9 mouse cellular contexts compared by ENCODE assay signal in the genomic region with DNA sequence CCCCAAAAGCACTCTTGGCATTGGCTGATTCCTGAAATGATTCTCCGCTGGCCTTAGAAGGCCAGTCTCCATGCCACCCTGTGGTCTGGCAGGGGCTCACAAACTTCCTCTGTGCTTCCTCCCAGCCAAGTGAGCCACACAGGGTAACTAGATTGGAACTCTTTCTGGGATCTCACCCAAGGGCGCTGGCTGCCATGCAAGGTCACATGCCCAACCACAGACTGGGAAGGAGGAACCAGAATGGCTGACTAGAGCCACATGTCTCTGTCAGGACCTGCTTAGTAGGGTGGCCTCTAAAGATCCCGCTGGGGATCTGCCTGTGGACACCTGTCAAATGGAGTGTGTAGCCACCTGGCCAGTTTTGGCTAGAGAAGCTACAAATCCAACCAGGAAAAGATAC.
A peak's percentile ranks its signal among the peaks of the same experiment; 100 is the strongest.
DNase-seq lines count a peak whose midpoint lies in the region; ATAC-seq lines count a peak whose summit lies in the region.
"Had no signal": no experiment of that assay in that cellular context is flagged by ENCODE, and none has a peak within 500 bp of the region (broad histone marks: within the 10 kb centered on the region; RNA-seq: fewer than 3 reads in every experiment).

No protein-coding gene starts in this region.

- no peak for ATAC-seq in embryonic facial prominence, embryonic 14.5 days (ENCODE audit: low read depth)
- ATAC-seq in megakaryocyte-erythroid progenitor cell, adult 5-6 weeks (replicated peaks; ENCODE audit: low FRiP score, low TSS enrichment, poor library complexity, severe bottlenecking), result no peak
- ATAC-seq in forebrain, embryonic 11.5 days (replicated peaks; ENCODE audit: low FRiP score), result no peak

- H3K27me3 ChIP-seq in embryonic facial prominence, embryonic 14.5 days (replicated peaks; ENCODE audit: control insufficient read depth, insufficient read depth, low read length), result no peaks in the 10 kb centered on the region
- H3K27me3 ChIP-seq in embryonic facial prominence, embryonic 10.5 days (replicated peaks; ENCODE audit: low read depth, poor library complexity, severe bottlenecking), result no peaks in the 10 kb centered on the region
- no peaks in the 10 kb centered on the region for H3K27me3 ChIP-seq in forebrain, embryonic 11.5 days (ENCODE audit: control insufficient read depth, insufficient read depth, low read length)
- H3K27me3 ChIP-seq: hindbrain, embryonic 15.5 days had no signal

- no peak overlapping the region for H3K9ac ChIP-seq in embryonic facial prominence, embryonic 14.5 days (ENCODE audit: low read depth, low read length)
- H3K9ac ChIP-seq in forebrain, embryonic 11.5 days (ENCODE audit: low read length), result no peak overlapping the region
- H3K9ac ChIP-seq: hindbrain, embryonic 15.5 days had no signal

- DNase-seq in embryonic facial prominence, embryonic 14.5 days (ENCODE audit: low spot score), result peak; percentile 14
- DNase-seq in embryonic facial prominence, embryonic 10.5 days (ENCODE audit: low spot score), result no peak
- peak; percentile 86 to 93 for DNase-seq in adrenal gland, adult (ENCODE audit: inconsistent age in 2 of 2, low spot score in 1 of 2)
- peak; percentile 94 for DNase-seq in fibroblast of lung, adult 2 months (ENCODE audit: low read depth)
- DNase-seq in layer of hippocampus, adult 8-10 months (ENCODE audit: low spot score in 2 of 2), result peak; percentile 36 to 68
- DNase-seq in embryo, embryonic 11 days, result no peak
- DNase-seq in forebrain, embryonic 11.5 days (ENCODE audit: low spot score), result no peak

- no peak overlapping the region for H3K4me3 ChIP-seq in embryonic facial prominence, embryonic 14.5 days (ENCODE audit: low read depth, low read length)
- H3K4me3 ChIP-seq in embryonic facial prominence, embryonic 10.5 days, result no peak overlapping the region
- H3K4me3 ChIP-seq in forebrain, embryonic 11.5 days (ENCODE audit: low read depth, low read length), result no peak overlapping the region
- H3K4me3 ChIP-seq: hindbrain, embryonic 15.5 days had no signal

- H3K4me1 ChIP-seq in embryonic facial prominence, embryonic 14.5 days (ENCODE audit: control insufficient read depth, insufficient read depth, low read length), result 0 out of 2 replicates have a peak, but pooled peaks cover 5% of the 10 kb centered on the region
- H3K4me1 ChIP-seq in embryonic facial prominence, embryonic 10.5 days, result peaks cover 23% of the 10 kb centered on the region
- H3K4me1 ChIP-seq in forebrain, embryonic 11.5 days (replicated peaks; ENCODE audit: control insufficient read depth, insufficient read depth, low read length), result no peaks in the 10 kb centered on the region
- H3K4me1 ChIP-seq: hindbrain, embryonic 15.5 days had no signal

- H3K4me2 ChIP-seq in embryonic facial prominence, embryonic 14.5 days (ENCODE audit: low read depth, low read length), result no peak overlapping the region
- H3K4me2 ChIP-seq in forebrain, embryonic 11.5 days (ENCODE audit: low read depth, low read length, severe bottlenecking), result no peak overlapping the region
- H3K4me2 ChIP-seq: hindbrain, embryonic 15.5 days had no signal

- no peak overlapping the region for H3K27ac ChIP-seq in embryonic facial prominence, embryonic 14.5 days (replicated peaks; ENCODE audit: low read depth, low read length)
- no peak overlapping the region for H3K27ac ChIP-seq in embryonic facial prominence, embryonic 10.5 days (replicated peaks)
- H3K27ac ChIP-seq in forebrain, embryonic 11.5 days (ENCODE audit: low read depth, low read length), result no peak overlapping the region
- H3K27ac ChIP-seq: hindbrain, embryonic 15.5 days had no signal

- WGBS in embryonic facial prominence, embryonic 14.5 days, result 83% methylated on average over 2 of the region's 3 CpGs
- 91% methylated on average over 3 of the region's 3 CpGs for WGBS in embryonic facial prominence, embryonic 10.5 days
- WGBS in forebrain, embryonic 11.5 days, result 90% methylated on average over 3 of the region's 3 CpGs

- H3K9me3 ChIP-seq in embryonic facial prominence, embryonic 14.5 days (ENCODE audit: control insufficient read depth, low read length), result no peaks in the 10 kb centered on the region
- no peaks in the 10 kb centered on the region for H3K9me3 ChIP-seq in embryonic facial prominence, embryonic 10.5 days
- H3K9me3 ChIP-seq in forebrain, embryonic 11.5 days (ENCODE audit: control insufficient read depth, low read length), result no peaks in the 10 kb centered on the region
- H3K9me3 ChIP-seq: hindbrain, embryonic 15.5 days had no signal

- no peaks in the 10 kb centered on the region for H3K36me3 ChIP-seq in embryonic facial prominence, embryonic 14.5 days (ENCODE audit: control insufficient read depth, insufficient read depth, low read length)
- no peaks in the 10 kb centered on the region for H3K36me3 ChIP-seq in embryonic facial prominence, embryonic 10.5 days (replicated peaks)
- no peaks in the 10 kb centered on the region for H3K36me3 ChIP-seq in forebrain, embryonic 11.5 days (ENCODE audit: control insufficient read depth, insufficient read depth, low read length)
- H3K36me3 ChIP-seq: hindbrain, embryonic 15.5 days had no signal

Comparison
In these comparisons a context has a peak if more than half of its experiments do, and no peak if none do; other contexts are left out.
1. DNase-seq: peak in embryonic facial prominence, embryonic 14.5 days (single experiment), adrenal gland, adult (2 of 2), fibroblast of lung, adult 2 months (single experiment) and layer of hippocampus, adult 8-10 months (2 of 2); none in embryonic facial prominence, embryonic 10.5 days (single experiment), embryo, embryonic 11 days (single experiment) and forebrain, embryonic 11.5 days (single experiment).